Mouse (Mus musculus) hindbrain, postnatal 0 days (tissue): ENCODE data around the gene Foxp1. TPM values are rescaled to one million over a fixed set of nuclear protein-coding genes. Genes with fewer than 3 reads are reported as not detected.

ENCODE experiments used
- ATAC-seq: fragments of 200-750 bp; cut with Nextera tagmentation; 2 replicates; pipeline ENCODE4 v1.8.0; 2017; ENCODE audit warnings: mild to moderate bottlenecking, moderate TSS enrichment, moderate library complexity
- DNase-seq: peaks from one replicate; pipeline ENCODE4 v3.0.0-alpha.2; 2015; ENCODE audit warnings: low spot score
- H3K27ac ChIP-seq: fragments of 300-500 bp; sonication (generic); 2 replicates; pipeline ENCODE4 v1.5.1; 2014; ENCODE audit warnings: mild to moderate bottlenecking
- H3K27me3 ChIP-seq: fragments of 300-500 bp; sonication (generic); 2 replicates; pipeline ENCODE4 v1.6.1; 2014; ENCODE audit warnings: low read length, mixed read lengths; ENCODE audit not compliant: insufficient read depth
- H3K36me3 ChIP-seq: fragments of 300-500 bp; sonication (generic); 2 replicates; pipeline ENCODE4 v1.6.1; 2014; ENCODE audit warnings: low read length, mixed read lengths; ENCODE audit not compliant: insufficient read depth
- H3K4me1 ChIP-seq: fragments of 300-500 bp; sonication (generic); 2 replicates; pipeline ENCODE4 v1.6.1; 2014; ENCODE audit warnings: antibody characterized with exemption, low read length, mixed read lengths; ENCODE audit not compliant: insufficient read depth
- H3K4me2 ChIP-seq: fragments of 300-500 bp; sonication (generic); 2 replicates; pipeline ENCODE4 v1.6.1; 2014; ENCODE audit warnings: low read depth, mild to moderate bottlenecking, low read length, moderate library complexity, mixed read lengths
- H3K4me3 ChIP-seq: fragments of 300-500 bp; sonication (generic); 2 replicates; pipeline ENCODE4 v1.5.1; 2014; ENCODE audit warnings: low read length
- H3K9ac ChIP-seq: fragments of 300-500 bp; sonication (generic); replicated peaks from 2 replicates; pipeline ENCODE4 v1.6.1; 2014; ENCODE audit warnings: mild to moderate bottlenecking, low read length, moderate library complexity, mixed read lengths
- H3K9me3 ChIP-seq: fragments of 300-500 bp; sonication (generic); 2 replicates; pipeline ENCODE4 v1.6.1; 2016; ENCODE audit warnings: low read length, mixed read lengths
- CTCF ChIP-seq: IDR thresholded peaks from 2 replicates; pipeline ENCODE4 v1.5.1; 2016; ENCODE audit warnings: antibody characterized with exemption, control low read depth, low read depth
- WGBS: fragments of 180-500 bp; shearing (Covaris S2); extraction: QIAGEN DNeasy Blood & Tissue Kit; methylation state at CpG from one replicate; pipeline ENCODE4 v1.1.7; 2014; 5-methylcytosine and 5-hydroxymethylcytosine counted together
- polyA plus RNA-seq: library from polyadenylated mRNA; unstranded; fragments of >200 nt; fragmentation: Nextera tagmentation; extraction: Ambion mirVana; gene quantifications from 2 replicates; pipeline ENCODE4 v1.2.1, GENCODE M21; 2015
- total RNA-seq: library from RNA; depleted of rRNA; stranded (reverse); fragments of >200 nt; gene quantifications from 2 replicates; pipeline ENCODE4 v1.2.3, GENCODE M21; 2014

Gene Foxp1
- total and polyA plus RNA-seq, 2 experiments from 2014 or later: 53.6 to 54.8 TPM

- no peak for TF ChIP-seq CTCF
- ATAC-seq (no peak), DNase-seq (no peak)
- 83% methylated on average over 1 of the region's 1 CpGs for WGBS
- peaks cover 6% of the 10 kb centered on the region; the same call in 1 of the 2 replicates for H3K4me1 ChIP-seq
- H3K9me3 ChIP-seq: no peaks in the 10 kb centered on the region
- no peak overlapping the region for H3K9ac ChIP-seq
- H3K36me3 ChIP-seq: no peaks in the 10 kb centered on the region
- H3K4me2 ChIP-seq: no peak overlapping the region
- H3K27ac ChIP-seq: no peak overlapping the region
- H3K4me3 ChIP-seq: no peak overlapping the region
- no peaks in the 10 kb centered on the region for H3K27me3 ChIP-seq
These were observed 526.2 kb downstream of the Foxp1 start for GRCm38 (mm10) chr6:98996346-98996745.

DNA sequence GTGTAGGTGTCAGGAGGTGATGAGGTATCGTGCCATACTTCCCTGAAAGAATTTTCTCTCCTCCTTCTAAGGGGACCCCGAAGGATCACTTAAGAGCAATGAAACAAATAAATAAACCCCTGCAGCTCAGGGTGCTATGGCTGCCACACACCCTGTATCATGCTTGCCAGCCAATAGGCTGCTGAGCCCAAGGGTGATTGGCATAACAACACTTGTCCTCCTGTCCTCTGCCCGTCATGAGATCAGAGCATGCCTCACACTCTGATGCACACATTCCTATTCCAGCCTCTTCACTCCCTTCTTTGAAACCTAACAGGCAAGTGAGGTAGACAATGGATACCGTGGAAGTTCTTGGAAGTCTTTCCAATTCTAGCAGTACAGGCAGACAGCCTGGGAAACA lies 526.8 kb downstream of the Foxp1 start:
- TF ChIP-seq CTCF: no peak
- DNase-seq: no peak
- Histone ChIP-seq H3K4me1 (peaks cover 6% of the 10 kb centered on the region; the same call in 1 of the 2 replicates), H3K27ac (no peak overlapping the region), H3K4me2 (no peak overlapping the region), H3K27me3 (no peaks in the 10 kb centered on the region), H3K36me3 (no peaks in the 10 kb centered on the region), H3K9ac (no peak overlapping the region), H3K4me3 (no peak overlapping the region), H3K9me3 (no peaks in the 10 kb centered on the region)
- ATAC-seq: no peak
- 79% methylated on average over 4 of the region's 4 CpGs for WGBS

DNA sequence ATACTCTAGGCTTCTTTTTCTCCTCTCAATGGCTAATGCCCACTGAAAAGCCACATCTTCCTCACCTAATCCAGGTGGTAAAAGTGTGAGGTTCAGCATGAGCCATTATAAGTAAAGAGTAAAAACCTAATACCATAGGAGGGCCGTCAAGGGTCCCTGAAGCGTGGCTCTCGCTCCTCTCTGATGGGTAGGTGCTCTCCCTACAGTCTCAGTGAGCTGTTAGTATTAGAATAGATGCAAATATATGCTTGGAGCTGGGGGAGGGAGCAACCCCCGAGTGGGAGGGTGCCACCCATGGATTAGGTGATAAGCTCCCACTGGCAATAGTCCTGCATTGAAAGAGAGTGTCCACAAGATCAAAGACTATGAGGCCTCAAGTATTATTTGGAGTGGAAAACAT lies 527.6 kb downstream of the Foxp1 start:
- ATAC-seq (no peak), DNase-seq (no peak)
- no peak for TF ChIP-seq CTCF
- Histone ChIP-seq H3K4me2 (no peak overlapping the region), H3K4me1 (peaks cover 6% of the 10 kb centered on the region; the same call in 1 of the 2 replicates), H3K9ac (no peak overlapping the region), H3K4me3 (no peak overlapping the region), H3K9me3 (no peaks in the 10 kb centered on the region), H3K27ac (peak overlapping the region; percentile 34; the same call in 1 of the 2 replicates), H3K36me3 (no peaks in the 10 kb centered on the region), H3K27me3 (no peaks in the 10 kb centered on the region)
- WGBS: 70% methylated on average over 4 of the region's 4 CpGs

DNA sequence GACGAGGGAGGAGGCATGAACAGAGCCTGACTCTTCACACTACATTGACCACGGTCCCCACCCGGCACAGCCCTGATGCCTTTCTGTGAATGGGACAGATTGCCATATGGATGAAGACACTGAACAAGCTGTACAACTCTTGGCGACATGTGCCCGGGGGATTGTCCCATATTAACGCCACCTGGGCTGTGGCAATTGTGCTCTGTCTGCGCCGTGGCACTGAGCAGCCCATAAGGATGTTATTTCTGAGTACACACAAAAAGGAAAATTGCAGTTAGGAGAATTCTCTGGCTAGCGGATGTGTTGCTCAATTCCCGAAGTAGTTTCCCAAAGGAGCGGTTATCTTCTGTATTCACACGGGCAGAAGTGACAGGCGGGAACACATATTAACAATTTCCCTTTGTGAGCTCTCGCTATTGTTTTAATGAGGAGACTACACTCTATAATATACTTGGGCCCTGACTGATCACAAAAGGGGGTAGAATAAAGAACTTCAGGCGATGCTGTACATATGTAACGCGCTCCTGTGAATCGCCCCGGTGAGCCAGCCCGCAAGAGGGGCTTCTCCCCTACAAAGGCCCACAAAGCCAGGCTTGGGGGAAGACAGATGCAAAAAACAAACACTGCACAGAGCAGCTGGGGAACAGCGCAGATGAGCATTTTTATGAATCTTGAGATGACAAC lies 528.3 kb downstream of the Foxp1 start:
- peak; percentile 60 for DNase-seq
- no peaks in the 10 kb centered on the region for H3K36me3 ChIP-seq

GRCm38 (mm10) chr6:98993231-98993630 lies 529.3 kb downstream of the Foxp1 start:
- Histone ChIP-seq H3K4me1 (0 out of 2 replicates have a peak, but pooled peaks cover 6% of the 10 kb centered on the region), H3K9me3 (no peaks in the 10 kb centered on the region), H3K27me3 (no peaks in the 10 kb centered on the region), H3K36me3 (no peaks in the 10 kb centered on the region), H3K9ac (no peak overlapping the region), H3K4me3 (no peak overlapping the region), H3K4me2 (no peak overlapping the region), H3K27ac (no peak overlapping the region)
- ATAC-seq (no peak), DNase-seq (no peak)
- 63% methylated on average over 3 of the region's 3 CpGs for WGBS
- no peak for TF ChIP-seq CTCF

More for the DNA sequence above, 528.3 kb downstream of the Foxp1 start:
- Histone ChIP-seq H3K27me3 (no peaks in the 10 kb centered on the region), H3K4me2 (peak overlapping the region; percentile 27), H3K9ac (no peak overlapping the region), H3K9me3 (no peaks in the 10 kb centered on the region), H3K4me1 (0 out of 2 replicates have a peak, but pooled peaks cover 6% of the 10 kb centered on the region), H3K4me3 (no peak overlapping the region; the same call in 1 of the 2 replicates), H3K27ac (peak overlapping the region; percentile 34; the same call in 1 of the 2 replicates)
- ATAC-seq: peak; percentile 79
- 21% methylated on average over 21 of the region's 21 CpGs for WGBS
- no peak for TF ChIP-seq CTCF

- H3K27me3 ChIP-seq: no peaks in the 10 kb centered on the region
- no peak for DNase-seq
- no peaks in the 10 kb centered on the region for H3K36me3 ChIP-seq
- TF ChIP-seq CTCF: no peak
- H3K9ac ChIP-seq: no peak overlapping the region
- no peak overlapping the region for H3K4me3 ChIP-seq
- no peaks in the 10 kb centered on the region for H3K9me3 ChIP-seq
- H3K4me2 ChIP-seq: no peak overlapping the region
- no peak for ATAC-seq
- no peak overlapping the region for H3K27ac ChIP-seq
- H3K4me1 ChIP-seq: 0 out of 2 replicates have a peak, but pooled peaks cover 6% of the 10 kb centered on the region
- WGBS: 86% methylated on average over 7 of the region's 7 CpGs
These were observed 529.8 kb downstream of the Foxp1 start for GRCm38 (mm10) chr6:98992772-98993147.
